Mouse (Mus musculus) thymus, adult 2 months (tissue): ENCODE data around the gene Col26a1. TPM values are rescaled to one million over a fixed set of nuclear protein-coding genes. Genes with fewer than 3 reads are reported as not detected.

Source experiments
- DNase-seq: peaks from one replicate; pipeline ENCODE4 v3.0.0; 2021
- H3K27ac ChIP-seq: fragments of 200-500 bp; 2 replicates; pipeline ENCODE4 v1.5.1; 2012; ENCODE audit warnings: low read length, control low read depth; ENCODE audit not compliant: control insufficient read depth, insufficient read depth
- H3K27me3 ChIP-seq: fragments of 200-500 bp; 2 replicates; pipeline ENCODE4 v1.6.1; 2012; ENCODE audit warnings: mild to moderate bottlenecking, low read length, moderate library complexity, mixed read lengths; ENCODE audit not compliant: control insufficient read depth, insufficient read depth
- H3K36me3 ChIP-seq: fragments of 200-500 bp; 2 replicates; pipeline ENCODE4 v1.6.1; 2012; ENCODE audit warnings: mild to moderate bottlenecking, low read length, moderate library complexity; ENCODE audit not compliant: control insufficient read depth, insufficient read depth
- H3K4me1 ChIP-seq: fragments of 200-500 bp; replicated peaks from 2 replicates; pipeline ENCODE4 v1.6.1; 2012; ENCODE audit warnings: low read length; ENCODE audit not compliant: control insufficient read depth, insufficient read depth
- H3K4me3 ChIP-seq: fragments of 200-500 bp; 2 replicates; pipeline ENCODE4 v1.5.1; 2012; ENCODE audit warnings: mild to moderate bottlenecking, low read length, control low read depth, moderate library complexity; ENCODE audit not compliant: control insufficient read depth, insufficient read depth
- CTCF ChIP-seq: fragments of 200-500 bp; IDR thresholded peaks from 2 replicates; pipeline ENCODE4 v1.5.1; 2012; ENCODE audit warnings: mild to moderate bottlenecking, control low read depth, low read length, moderate library complexity, borderline replicate concordance; ENCODE audit not compliant: control insufficient read depth, poor library complexity, insufficient read depth; ENCODE audit errors: extremely low read depth
- POLR2A ChIP-seq: fragments of 200-500 bp; IDR thresholded peaks from 2 replicates; pipeline ENCODE4 v1.6.1; 2012; ENCODE audit warnings: mild to moderate bottlenecking, low read length, control low read depth, moderate library complexity; ENCODE audit not compliant: control insufficient read depth, poor library complexity, insufficient read depth; ENCODE audit errors: extremely low read depth
- WGBS: fragments of 180-500 bp; shearing (Covaris S2); methylation state at CpG from one replicate; pipeline ENCODE4 v1.1.7; 2018; 5-methylcytosine and 5-hydroxymethylcytosine counted together
- polyA plus RNA-seq: library from polyadenylated mRNA; depleted of rRNA; stranded (reverse); fragments of >200 nt; gene quantifications from 2 replicates; pipeline ENCODE4 v1.2.3, GENCODE M21; 2012

The Col26a1 gene
- polyA plus RNA-seq, 1 experiment, result 0.66 TPM

DNA sequence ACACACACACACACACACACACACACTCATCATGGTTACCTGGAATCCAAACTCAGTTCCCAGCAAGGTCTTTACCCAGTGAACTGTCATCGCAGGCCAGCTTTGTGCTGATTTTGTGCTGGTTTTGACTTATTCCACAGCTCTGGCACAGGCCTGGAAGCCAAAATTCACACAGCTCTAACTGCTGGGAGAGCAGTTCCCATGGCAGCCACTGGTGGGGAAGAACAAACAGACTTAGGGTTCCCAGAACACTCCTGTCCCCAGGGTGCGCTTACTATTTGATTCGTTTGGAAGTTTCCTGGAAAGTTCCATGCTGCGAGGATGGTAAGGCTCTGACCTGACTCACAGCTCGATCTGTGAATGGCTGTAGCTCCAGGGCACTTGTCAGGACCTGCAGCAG lies 161.4 kb downstream of the Col26a1 start:
- TF ChIP-seq POLR2A (no peak), CTCF (no peak)
- Histone ChIP-seq H3K4me3 (no peak overlapping the region), H3K4me1 (no peaks in the 10 kb centered on the region), H3K27me3 (no peaks in the 10 kb centered on the region), H3K27ac (no peak overlapping the region), H3K36me3 (no peaks in the 10 kb centered on the region)
- no peak for DNase-seq
- 84% methylated on average over 5 of the region's 5 CpGs for WGBS

DNA sequence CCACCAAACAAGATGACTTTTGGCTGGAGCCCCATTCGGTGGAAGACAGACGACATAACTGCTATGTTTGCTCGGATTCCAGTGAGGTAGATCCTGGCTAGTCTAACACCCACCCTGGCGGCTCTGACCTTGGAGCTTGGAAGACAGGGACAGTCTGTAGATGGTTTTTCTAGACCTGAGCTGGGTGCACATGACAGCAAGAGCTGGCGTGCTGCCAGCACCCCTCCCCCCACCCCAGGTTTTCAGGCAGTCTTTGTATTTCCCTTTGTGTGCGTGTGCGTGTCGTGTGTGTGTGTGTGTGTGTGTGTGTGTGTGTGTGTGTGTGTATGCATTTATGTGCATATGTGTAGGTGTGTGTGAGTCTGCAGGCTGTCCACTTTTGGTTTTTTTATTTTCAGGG lies 164.4 kb downstream of the Col26a1 start:
- WGBS, result 77% methylated on average over 8 of the region's 8 CpGs
- H3K27me3 ChIP-seq, result no peaks in the 10 kb centered on the region
- H3K4me1 ChIP-seq, result no peaks in the 10 kb centered on the region
- TF ChIP-seq CTCF (no peak), POLR2A (no peak)
- no peak for DNase-seq
- H3K27ac ChIP-seq, result no peak overlapping the region
- no peak overlapping the region for H3K4me3 ChIP-seq
- no peaks in the 10 kb centered on the region for H3K36me3 ChIP-seq

DNA sequence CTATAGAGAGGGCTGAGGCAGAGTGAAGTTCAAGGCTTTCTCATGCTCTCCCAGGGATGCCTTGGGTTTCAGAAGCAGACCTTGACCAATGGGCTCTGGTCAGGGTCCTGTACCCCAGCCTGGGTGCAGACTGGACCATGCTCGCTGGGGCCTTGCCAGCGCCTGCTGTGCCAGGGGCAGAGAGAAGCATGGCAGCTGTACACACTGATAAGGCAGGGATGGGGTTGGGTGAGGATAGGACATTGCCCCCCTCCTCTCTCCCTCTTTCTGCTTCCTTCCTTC lies 165.5 kb downstream of the Col26a1 start:
- no peak overlapping the region for H3K4me3 ChIP-seq
- H3K27me3 ChIP-seq, result no peaks in the 10 kb centered on the region
- H3K27ac ChIP-seq, result no peak overlapping the region
- no peaks in the 10 kb centered on the region for H3K36me3 ChIP-seq
- no peak for DNase-seq
- no peaks in the 10 kb centered on the region for H3K4me1 ChIP-seq
- WGBS, result 86% methylated on average over 2 of the region's 2 CpGs
- TF ChIP-seq CTCF (no peak), POLR2A (no peak)

DNA sequence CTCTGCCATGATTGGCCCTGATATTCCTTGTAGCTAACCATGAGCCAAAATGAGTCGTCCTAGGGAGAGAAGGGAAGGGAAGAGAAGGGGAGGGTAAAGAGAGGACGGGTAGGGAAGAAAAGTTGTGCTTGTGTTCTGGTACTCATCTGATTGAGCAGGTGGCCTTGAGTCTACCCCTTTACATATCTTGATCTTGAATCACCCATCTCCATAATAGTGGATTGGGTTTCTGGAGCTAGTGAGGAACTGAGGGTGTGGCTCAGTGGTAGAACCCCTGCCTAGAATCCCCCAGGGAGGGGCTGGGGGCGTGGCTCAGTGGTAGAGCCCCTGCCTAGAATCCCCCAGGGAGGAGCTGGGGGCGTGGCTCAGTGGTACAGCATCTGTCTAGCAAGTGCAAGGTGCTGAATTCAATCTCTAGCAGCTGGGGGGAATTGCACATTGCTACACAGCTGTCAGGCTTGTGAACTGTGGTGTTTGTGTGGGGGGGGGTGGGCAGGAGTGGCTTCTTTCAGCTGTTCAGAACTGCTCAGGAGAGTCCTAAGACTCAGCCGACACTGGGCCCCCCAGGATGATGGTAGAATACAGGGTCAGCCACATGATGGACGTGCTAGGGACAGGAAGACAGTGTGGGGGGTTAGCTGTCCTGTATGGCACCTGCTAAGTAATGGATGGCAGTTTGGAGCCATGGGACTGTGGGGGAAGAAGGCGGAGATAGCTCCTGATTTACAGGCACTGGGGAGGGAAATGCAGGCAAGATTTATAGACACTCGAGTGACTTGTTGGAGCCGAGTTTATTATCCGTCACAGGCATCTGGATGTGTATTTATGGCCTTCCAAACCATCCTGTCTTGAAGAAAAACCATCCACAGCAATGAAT lies 166.1 kb downstream of the Col26a1 start:
- Histone ChIP-seq H3K4me1 (no peaks in the 10 kb centered on the region), H3K27ac (no peak overlapping the region), H3K4me3 (no peak overlapping the region), H3K36me3 (no peaks in the 10 kb centered on the region), H3K27me3 (no peaks in the 10 kb centered on the region)
- DNase-seq, result no peak
- TF ChIP-seq POLR2A (no peak), CTCF (no peak)
- WGBS, result 68% methylated on average over 10 of the region's 10 CpGs

DNA sequence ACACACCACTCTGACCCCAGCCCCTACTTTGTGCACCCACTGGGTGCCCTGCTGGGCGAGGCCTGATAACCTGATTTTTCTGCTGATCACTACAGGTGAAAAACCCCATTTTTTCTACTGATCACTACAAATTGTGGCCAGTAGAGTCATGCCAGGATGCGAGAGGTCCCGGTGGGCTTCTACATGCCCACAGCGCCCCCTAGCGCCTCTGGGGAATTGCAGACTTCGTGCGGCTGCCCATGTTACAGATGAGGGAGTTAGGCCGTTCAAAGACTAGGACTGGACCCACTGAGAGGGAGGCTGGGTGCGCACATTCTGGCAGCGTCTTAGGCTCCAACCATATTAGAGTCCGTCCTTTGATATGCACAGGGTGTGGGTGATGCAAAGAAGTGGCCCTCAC lies 168.1 kb downstream of the Col26a1 start:
- Histone ChIP-seq H3K4me3 (no peak overlapping the region), H3K27ac (no peak overlapping the region), H3K36me3 (no peaks in the 10 kb centered on the region), H3K27me3 (no peaks in the 10 kb centered on the region), H3K4me1 (no peaks in the 10 kb centered on the region)
- peak; percentile 70 for DNase-seq
- 38% methylated on average over 11 of the region's 11 CpGs for WGBS
- peak; percentile 91 for TF ChIP-seq CTCF
- TF ChIP-seq POLR2A, result no peak

DNA sequence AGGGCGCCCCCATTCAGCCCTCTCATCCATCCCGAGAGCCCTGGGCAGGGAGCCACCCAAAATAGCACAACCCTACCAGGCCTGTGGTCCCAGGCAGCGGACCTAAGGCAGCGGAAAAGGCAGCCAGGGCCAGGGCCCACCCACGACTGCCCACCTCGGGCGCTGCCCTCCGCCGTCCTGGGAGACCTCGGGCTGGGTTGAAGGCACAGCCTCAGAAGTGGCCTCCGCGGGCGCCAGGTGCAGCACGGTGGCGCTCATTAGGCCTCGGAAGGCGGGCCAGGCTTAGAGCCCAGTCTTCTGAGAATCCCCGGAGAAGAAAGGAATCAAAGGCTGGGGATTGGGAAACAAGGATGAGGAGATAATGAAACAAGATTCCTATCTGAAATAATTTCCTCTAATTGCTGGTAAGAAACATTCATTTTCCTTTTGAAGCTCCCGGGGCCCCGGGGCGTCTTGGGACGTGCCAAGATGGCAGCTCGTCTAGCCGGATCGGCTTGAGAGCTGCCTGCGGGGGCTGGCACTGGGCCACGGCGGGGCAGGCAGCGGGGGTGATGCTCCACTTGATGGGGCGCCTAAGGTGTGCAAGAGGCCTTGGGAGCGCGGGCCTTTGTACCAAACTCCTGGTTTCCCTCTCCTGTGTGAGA lies 168.7 kb downstream of the Col26a1 start:
- Histone ChIP-seq H3K4me1 (no peaks in the 10 kb centered on the region), H3K36me3 (no peaks in the 10 kb centered on the region), H3K27ac (no peak overlapping the region), H3K27me3 (no peaks in the 10 kb centered on the region), H3K4me3 (no peak overlapping the region)
- TF ChIP-seq POLR2A (no peak), CTCF (no peak)
- DNase-seq, result no peak
- 77% methylated on average over 32 of the region's 32 CpGs for WGBS

DNA sequence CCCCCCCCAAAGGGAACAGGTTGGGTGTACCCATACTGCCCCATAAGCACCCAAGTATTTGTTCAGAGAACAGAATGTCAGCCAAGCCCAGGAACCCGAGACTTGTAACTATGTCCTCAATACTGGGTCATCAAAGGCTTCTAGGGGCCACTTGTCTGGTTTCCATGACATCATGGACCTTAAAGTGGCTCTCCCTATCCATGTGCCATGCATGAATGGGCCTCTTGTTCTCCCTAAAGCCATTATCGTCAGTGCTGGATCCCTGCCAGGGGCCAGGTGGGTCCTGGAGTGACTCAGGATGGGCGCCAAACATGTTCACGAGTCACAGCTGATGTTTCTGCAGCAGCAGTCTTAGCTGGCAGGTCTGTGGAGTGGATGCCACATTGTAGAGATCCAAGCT lies 172.3 kb downstream of the Col26a1 start:
- Histone ChIP-seq H3K27ac (no peak overlapping the region), H3K4me3 (no peak overlapping the region), H3K4me1 (no peaks in the 10 kb centered on the region), H3K27me3 (no peaks in the 10 kb centered on the region), H3K36me3 (no peaks in the 10 kb centered on the region)
- no peak for DNase-seq
- TF ChIP-seq CTCF (no peak), POLR2A (no peak)
- WGBS, result 88% methylated on average over 4 of the region's 4 CpGs
